Mouse (Mus musculus) forebrain, embryonic 14.5 days (tissue): Measurements from ENCODE around the gene Olfr112. TPM values are rescaled to one million over a fixed set of nuclear protein-coding genes. Genes with fewer than 3 reads are reported as not detected.
"Not testable (repeated sequence)": the region's sequence is repeated elsewhere in the genome, so short reads cannot be mapped to it uniquely, and the experiment has no call there.

Experiments used
- ATAC-seq: fragments of 200-750 bp; cut with Nextera tagmentation; 2 replicates; pipeline ENCODE4 v1.8.0; 2017; ENCODE audit warnings: mild to moderate bottlenecking, moderate library complexity
- DNase-seq: peaks from one replicate; pipeline ENCODE4 v3.0.0-alpha.2; 2015; ENCODE audit warnings: low spot score
- H3K27ac ChIP-seq: fragments of 300-500 bp; sonication (generic); 2 replicates; pipeline ENCODE4 v1.5.1; 2014; ENCODE audit warnings: low read depth, mild to moderate bottlenecking, control low read depth, low read length, moderate library complexity
- H3K27me3 ChIP-seq: fragments of 300-500 bp; sonication (generic); replicated peaks from 2 replicates; pipeline ENCODE4 v1.6.1; 2014; ENCODE audit warnings: low read length, control low read depth, mixed read lengths; ENCODE audit not compliant: control insufficient read depth, insufficient read depth
- H3K36me3 ChIP-seq: fragments of 300-500 bp; sonication (generic); 2 replicates; pipeline ENCODE4 v1.6.1; 2014; ENCODE audit warnings: low read length, control low read depth; ENCODE audit not compliant: control insufficient read depth, insufficient read depth
- H3K4me1 ChIP-seq: fragments of 300-500 bp; sonication (generic); 2 replicates; pipeline ENCODE4 v1.6.1; 2014; ENCODE audit warnings: antibody characterized with exemption, low read length, control low read depth; ENCODE audit not compliant: control insufficient read depth, insufficient read depth
- H3K4me2 ChIP-seq: fragments of 300-500 bp; sonication (generic); 2 replicates; pipeline ENCODE4 v1.6.1; 2014; ENCODE audit warnings: mild to moderate bottlenecking, control low read depth, low read length
- H3K4me3 ChIP-seq: fragments of 300-500 bp; sonication (generic); 2 replicates; pipeline ENCODE4 v1.5.1; 2014; ENCODE audit warnings: low read depth, low read length, control low read depth
- H3K9ac ChIP-seq: fragments of 300-500 bp; sonication (generic); 2 replicates; pipeline ENCODE4 v1.6.1; 2014; ENCODE audit warnings: mild to moderate bottlenecking, low read length, control low read depth, moderate library complexity
- H3K9me3 ChIP-seq: fragments of 300-500 bp; sonication (generic); replicated peaks from 2 replicates; pipeline ENCODE4 v1.6.1; 2016; ENCODE audit warnings: low read length, control low read depth, mixed read lengths; ENCODE audit not compliant: control insufficient read depth
- WGBS: fragments of 180-500 bp; shearing (Covaris S2); extraction: QIAGEN DNeasy Blood & Tissue Kit; methylation state at CpG from one replicate; pipeline ENCODE4 v1.1.7; 2014; 5-methylcytosine and 5-hydroxymethylcytosine counted together
- polyA plus RNA-seq: library from polyadenylated mRNA; unstranded; fragments of >200 nt; fragmentation: Nextera tagmentation; extraction: Ambion mirVana; gene quantifications from 2 replicates; pipeline ENCODE4 v1.2.1, GENCODE M21; 2014

Gene Olfr112
- polyA plus RNA-seq: not detected in 2 replicates

GRCm38 (mm10) chr17:37569351-37569750 is at the start of gene Olfr112:
Gene Olfr112, minus strand, starts transcription at chr17:37569451.
- Histone ChIP-seq H3K27me3 (no peaks in the 10 kb centered on the region), H3K27ac (no peak within 1 kb of the TSS), H3K9me3 (no peaks in the 10 kb centered on the region), H3K9ac (no peak within 1 kb of the TSS), H3K4me3 (no peak within 1 kb of the TSS), H3K4me1 (no peaks in the 10 kb centered on the region), H3K4me2 (no peak within 1 kb of the TSS), H3K36me3 (no peaks in the 10 kb centered on the region)
- no peak for ATAC-seq
- DNase-seq: no peak

GRCm38 (mm10) chr17:37592643-37593042 is 23.4 kb upstream of the Olfr112 start, which contains the start of gene Olfr114:
Gene Olfr114, minus strand, starts transcription at chr17:37592743.
- H3K9me3 ChIP-seq: no peaks in the 10 kb centered on the region
- H3K4me2 ChIP-seq: no peak within 1 kb of the TSS
- H3K4me1 ChIP-seq: no peaks in the 10 kb centered on the region
- H3K27me3 ChIP-seq: no peaks in the 10 kb centered on the region
- H3K4me3 ChIP-seq: no peak within 1 kb of the TSS
- no peak for ATAC-seq
- no peaks in the 10 kb centered on the region for H3K36me3 ChIP-seq
- no peak within 1 kb of the TSS for H3K9ac ChIP-seq
- DNase-seq: no peak
- H3K27ac ChIP-seq: no peak within 1 kb of the TSS

DNA sequence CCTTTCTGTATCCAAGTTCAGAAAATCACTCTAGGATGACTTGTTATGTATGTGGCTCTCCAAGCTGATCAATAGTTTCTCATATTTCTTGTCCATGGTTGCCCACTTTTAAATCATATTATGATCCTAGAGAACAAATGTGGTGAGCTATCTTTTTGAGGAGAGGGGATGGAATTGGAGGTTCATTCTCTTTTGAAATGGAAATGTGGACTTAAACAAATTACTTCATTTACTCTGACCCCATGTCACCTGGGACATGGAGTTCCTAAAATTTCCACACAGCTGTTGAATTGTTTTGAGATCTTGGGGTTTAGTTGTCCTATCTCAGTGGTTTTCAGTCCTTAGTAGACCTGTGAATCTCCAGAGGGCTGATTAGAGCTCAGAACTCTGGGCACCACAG is 8.3 kb upstream of the Olfr112 start, which contains the start of gene Olfr113:
TSS of gene Olfr113 (minus strand) at position 101 of the 400 bp plus-strand sequence.
- Histone ChIP-seq H3K9me3 (no peaks in the 10 kb centered on the region), H3K27ac (no peak within 1 kb of the TSS), H3K4me3 (no peak within 1 kb of the TSS), H3K36me3 (no peaks in the 10 kb centered on the region), H3K9ac (no peak within 1 kb of the TSS), H3K27me3 (no peaks in the 10 kb centered on the region), H3K4me1 (no peaks in the 10 kb centered on the region), H3K4me2 (no peak within 1 kb of the TSS)
- ATAC-seq (no peak), DNase-seq (no peak)

DNA sequence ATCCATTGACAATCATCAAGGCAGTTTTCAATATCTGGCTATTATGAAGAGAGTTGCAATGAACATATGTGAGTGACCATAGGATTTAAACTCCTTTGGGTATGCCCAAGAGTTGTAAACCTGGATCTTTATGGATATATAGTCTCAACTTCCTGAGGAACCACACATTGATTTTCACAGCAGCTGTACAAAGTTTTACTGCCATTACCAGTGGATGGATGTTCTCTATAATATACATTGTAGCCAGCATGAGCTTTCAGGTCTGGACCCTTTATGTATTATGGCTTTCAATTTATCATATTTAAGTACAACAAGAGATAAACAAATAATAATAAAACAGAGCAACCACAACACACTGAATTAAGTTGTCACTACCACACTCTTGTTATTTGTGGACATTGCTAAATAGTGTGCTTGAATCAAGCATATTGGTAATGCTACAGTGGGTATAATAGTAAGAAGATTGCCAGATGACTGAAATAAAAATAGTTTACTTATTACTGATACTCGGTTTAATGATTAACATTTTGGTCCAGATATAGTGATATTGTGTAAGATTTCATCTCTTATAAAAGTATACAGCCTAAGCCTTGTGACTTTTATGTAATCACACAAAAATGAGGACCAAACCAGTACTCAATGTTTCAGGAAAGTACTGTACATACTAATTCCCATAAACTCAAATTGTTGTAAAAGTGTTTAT is 10.2 kb downstream of the Olfr112 start:
- ATAC-seq: no peak
- H3K4me2 ChIP-seq: no peak overlapping the region
- no peak for DNase-seq
- no peaks in the 10 kb centered on the region for H3K36me3 ChIP-seq
- 66% methylated on average over 1 of the region's 1 CpGs for WGBS
- H3K4me1 ChIP-seq: no peaks in the 10 kb centered on the region
- H3K4me3 ChIP-seq: no peak overlapping the region
- H3K9me3 ChIP-seq: no peaks in the 10 kb centered on the region
- no peaks in the 10 kb centered on the region for H3K27me3 ChIP-seq
- H3K9ac ChIP-seq: no peak overlapping the region
- no peak overlapping the region for H3K27ac ChIP-seq

- Histone ChIP-seq H3K4me2 (no peak overlapping the region), H3K36me3 (no peaks in the 10 kb centered on the region), H3K4me3 (no peak overlapping the region), H3K27me3 (no peaks in the 10 kb centered on the region), H3K4me1 (no peaks in the 10 kb centered on the region), H3K9ac (no peak overlapping the region), H3K9me3 (no peaks in the 10 kb centered on the region), H3K27ac (no peak overlapping the region)
- no peak for DNase-seq
- WGBS: 39% methylated on average over 3 of the region's 3 CpGs
- no peak for ATAC-seq
Measured at GRCm38 (mm10) chr17:37543800-37544435, 25.3 kb downstream of the Olfr112 start.

DNA sequence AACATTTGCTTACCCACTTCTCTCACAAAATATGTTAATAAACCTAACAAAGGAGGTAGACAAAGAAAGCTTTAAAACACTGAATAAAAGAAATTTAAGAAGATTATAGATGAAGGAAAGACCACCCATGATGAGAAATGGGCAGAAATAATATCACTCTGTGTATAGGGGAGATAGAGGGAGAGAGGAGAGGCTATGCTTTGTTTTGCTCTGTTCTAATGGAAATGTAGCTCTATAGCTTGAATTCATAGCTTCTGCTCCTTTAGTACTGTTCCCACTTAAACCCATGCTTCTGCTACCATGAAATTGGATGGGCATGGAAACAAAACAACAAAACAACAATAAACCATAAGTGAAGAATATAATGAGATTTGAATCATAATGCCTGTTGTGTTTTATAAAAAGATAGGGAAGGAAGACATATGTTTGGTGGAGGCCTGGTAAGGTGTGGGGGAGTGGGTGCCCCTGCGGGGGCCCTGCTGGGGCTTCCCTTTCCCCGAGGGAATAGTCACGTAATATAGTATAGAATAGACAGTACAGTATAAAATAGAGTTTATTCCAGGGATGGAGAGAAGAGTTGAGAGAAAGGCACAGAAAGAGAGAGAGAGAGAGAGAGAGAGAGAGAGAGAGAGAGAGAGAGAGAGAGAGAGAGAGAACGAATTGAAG is 27.7 kb downstream of the Olfr112 start:
- DNase-seq (no peak), ATAC-seq (no peak)
- Histone ChIP-seq H3K4me3 (no peak overlapping the region), H3K27me3 (no peaks in the 10 kb centered on the region), H3K4me1 (no peaks in the 10 kb centered on the region), H3K4me2 (no peak overlapping the region), H3K36me3 (no peaks in the 10 kb centered on the region), H3K27ac (no peak overlapping the region), H3K9ac (no peak overlapping the region), H3K9me3 (no peaks in the 10 kb centered on the region)
- 79% methylated on average over 4 of the region's 4 CpGs for WGBS

DNA sequence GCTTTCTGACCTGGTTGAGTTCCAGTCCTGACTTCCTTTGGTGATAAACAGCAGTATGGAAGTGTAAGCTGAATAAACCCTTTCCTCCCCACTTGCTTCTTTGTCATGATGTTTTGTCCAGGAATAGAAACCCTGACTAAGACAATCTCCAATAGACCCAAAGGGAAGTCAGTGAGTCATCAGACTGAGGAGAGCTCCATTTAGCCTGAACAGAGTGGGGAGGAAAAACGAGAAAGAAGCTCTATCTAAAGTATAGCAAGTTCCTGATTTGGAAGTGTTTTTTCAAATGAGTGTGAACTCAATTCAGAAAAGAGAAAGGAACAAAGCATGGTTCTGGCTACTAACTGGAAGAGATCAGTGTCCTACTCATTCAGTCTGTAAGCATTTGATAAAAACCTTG is 30.8 kb downstream of the Olfr112 start:
- not testable (repeated sequence) for H3K4me3 ChIP-seq, H3K9ac ChIP-seq, H3K4me1 ChIP-seq, H3K27me3 ChIP-seq, H3K4me2 ChIP-seq, H3K36me3 ChIP-seq, ATAC-seq, H3K9me3 ChIP-seq, DNase-seq, H3K27ac ChIP-seq
- WGBS: 56% methylated on average over 1 of the region's 1 CpGs

DNA sequence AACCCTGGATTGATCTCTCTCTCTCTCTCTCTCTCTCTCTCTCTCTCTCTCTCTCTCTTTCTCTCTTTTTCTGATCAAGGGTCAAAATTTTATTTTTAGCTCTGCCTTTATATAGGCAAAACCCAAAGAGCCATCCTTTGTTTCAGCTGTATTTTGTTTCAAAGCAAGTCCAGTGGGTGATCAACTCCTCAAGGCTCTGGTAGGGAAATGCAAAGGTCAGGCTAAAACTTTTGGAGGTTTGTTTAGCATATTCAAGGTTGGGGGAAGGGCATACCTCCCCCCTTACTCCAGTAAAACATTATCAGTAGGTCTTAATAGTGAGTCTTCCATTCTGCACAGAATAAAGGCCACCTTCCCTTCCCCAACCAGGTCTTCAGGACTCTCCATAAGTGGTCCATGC is 34.1 kb downstream of the Olfr112 start:
- H3K9me3 ChIP-seq: no peaks in the 10 kb centered on the region
- H3K4me3 ChIP-seq: no peak overlapping the region
- no peaks in the 10 kb centered on the region for H3K36me3 ChIP-seq
- H3K27ac ChIP-seq: no peak overlapping the region
- no peak for DNase-seq
- H3K4me1 ChIP-seq: no peaks in the 10 kb centered on the region
- no peak overlapping the region for H3K9ac ChIP-seq
- ATAC-seq: no peak
- H3K27me3 ChIP-seq: no peaks in the 10 kb centered on the region
- no peak overlapping the region for H3K4me2 ChIP-seq

- H3K27me3 ChIP-seq, H3K4me2 ChIP-seq, ATAC-seq, H3K4me1 ChIP-seq, DNase-seq, H3K4me3 ChIP-seq, H3K9ac ChIP-seq, H3K36me3 ChIP-seq, H3K27ac ChIP-seq, H3K9me3 ChIP-seq: not testable (repeated sequence)
- WGBS: 72% methylated on average over 1 of the region's 1 CpGs
Measured at GRCm38 (mm10) chr17:37525427-37525826, 43.8 kb downstream of the Olfr112 start.
